Mouse (Mus musculus) forebrain, embryonic 14.5 days (tissue): ENCODE data around the gene Kitl. TPM values are rescaled to one million over a fixed set of nuclear protein-coding genes. Genes with fewer than 3 reads are reported as not detected.

ENCODE experiments used
- microRNA-seq: library from miRNA; unstranded; fragments of <30 nt; microRNA quantifications from one replicate; pipeline ENCODE4, GENCODE M21; 2016
- polyA plus RNA-seq: library from polyadenylated mRNA; unstranded; fragments of >200 nt; fragmentation: Nextera tagmentation; extraction: Ambion mirVana; gene quantifications from 2 replicates; pipeline ENCODE4 v1.2.1, GENCODE M21; 2014

Gene Kitl
- polyA plus RNA-seq, 1 experiment from 2014 or later = 59.4 TPM

Small RNA genes within 50 kb of the gene (microRNA-seq; reads per million reads assigned to microRNA genes)
- not detected for gene Gm22918
- gene Gm25287 = not detected
